Mouse (Mus musculus): ENCODE measurements around the gene Rdh19.
"Not testable (repeated sequence)": the region's sequence is repeated elsewhere in the genome, so short reads cannot be mapped to it uniquely, and the experiment has no call there.

Gene Rdh19

GRCm38 (mm10) chr10:127849628-127850027, at the start of gene Rdh19:
Gene Rdh19, plus strand, starts transcription at chr10:127849928.
- no peak for DNase-seq (ENCODE audit: low spot score)

DNA sequence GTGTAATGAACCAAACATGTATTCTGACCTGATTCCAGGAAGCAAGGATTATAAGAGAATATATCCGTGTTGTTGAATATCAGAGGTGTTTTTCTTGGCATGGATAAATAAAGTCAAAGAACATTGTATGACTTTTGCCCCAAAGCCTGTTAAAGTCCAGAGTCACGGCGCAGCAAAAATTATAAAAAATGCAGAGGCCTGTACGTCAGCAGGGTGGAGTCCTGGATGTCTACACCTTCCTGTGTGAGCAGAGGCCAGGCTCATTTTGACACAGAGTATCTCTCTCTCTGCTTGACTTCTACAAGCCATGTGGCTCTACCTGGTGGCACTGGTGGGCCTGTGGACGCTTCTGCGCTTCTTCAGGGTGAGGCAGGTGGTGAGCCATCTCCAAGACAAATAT, 48.8 kb upstream of the Rdh19 start, which contains the start of gene Rdh16:
Gene Rdh16, plus strand, starts transcription at position 262 of the 400 bp plus-strand sequence.
- DNase-seq (ENCODE audit: low spot score), result no peak

DNA sequence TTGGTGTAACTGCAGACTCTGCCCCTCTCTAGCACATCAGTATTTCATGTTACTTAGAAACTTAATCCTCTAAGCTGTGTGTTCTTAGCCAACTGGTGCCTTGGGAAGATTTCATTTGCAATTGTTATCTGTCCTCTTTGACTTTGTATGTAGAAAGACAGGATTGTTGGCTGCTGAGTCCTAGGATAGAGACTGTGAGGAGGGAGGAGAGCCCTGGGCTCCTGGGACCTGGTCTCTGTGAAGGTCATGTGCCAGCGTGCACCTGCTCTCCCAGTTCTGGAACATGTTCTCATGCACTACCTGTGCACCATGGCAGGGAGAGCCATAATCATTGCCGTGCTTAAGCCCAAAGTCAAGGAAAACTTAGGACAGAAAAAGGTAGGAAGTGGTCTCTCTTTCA, 48.1 kb upstream of the Rdh19 start:
- DNase-seq (ENCODE audit: low spot score), result no peak

GRCm38 (mm10) chr10:127802236-127802635, 47.5 kb upstream of the Rdh19 start:
- no peak for DNase-seq (ENCODE audit: low spot score)

- no peak for DNase-seq (ENCODE audit: low spot score)
These were observed 45.3 kb upstream of the Rdh19 start for GRCm38 (mm10) chr10:127804416-127804815.

DNA sequence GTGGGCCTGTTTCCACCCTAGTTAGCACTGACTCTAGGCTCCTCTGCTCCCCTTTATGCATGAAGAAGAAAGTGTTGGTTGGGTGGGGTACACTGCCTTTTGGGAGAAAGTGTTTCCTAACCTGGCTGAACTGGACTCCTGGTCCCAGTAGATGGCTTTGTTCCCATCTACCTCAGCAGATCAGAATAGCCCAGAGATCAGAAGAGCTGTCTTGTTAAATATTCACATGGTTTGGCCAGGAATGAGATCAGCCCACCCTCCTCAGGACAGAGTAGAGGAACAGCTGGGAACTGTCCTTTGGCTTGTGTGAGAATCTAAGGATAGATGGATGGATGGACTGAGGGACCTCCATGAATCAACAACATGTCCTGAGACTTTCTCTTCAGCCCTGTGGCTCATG, 33.8 kb upstream of the Rdh19 start:
- DNase-seq (ENCODE audit: low spot score), result no peak

GRCm38 (mm10) chr10:127817268-127817910, 32.3 kb upstream of the Rdh19 start:
- not testable (repeated sequence) for DNase-seq (ENCODE audit: low spot score)

DNA sequence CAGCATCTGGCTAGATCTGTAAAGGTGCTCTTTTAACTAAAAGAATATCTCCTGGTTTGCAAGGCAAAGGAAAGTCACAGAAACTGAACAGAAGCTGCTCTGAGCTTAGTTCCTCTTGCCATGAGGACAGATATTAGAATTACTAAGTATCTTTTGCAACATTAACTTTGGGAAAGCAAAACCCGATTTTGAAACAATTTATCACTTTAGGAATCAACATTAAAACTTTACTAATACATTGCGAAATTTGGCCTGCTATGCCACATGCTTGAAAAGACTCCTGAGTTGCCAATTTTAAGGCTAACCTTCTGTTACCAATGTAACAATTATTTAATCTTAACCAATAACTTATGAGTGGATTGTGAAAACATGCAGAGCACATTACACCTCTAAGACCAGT, 27.9 kb upstream of the Rdh19 start:
- not testable (repeated sequence) for DNase-seq (ENCODE audit: low spot score)

GRCm38 (mm10) chr10:127825386-127825785, 24.3 kb upstream of the Rdh19 start:
- DNase-seq (ENCODE audit: low spot score), result no peak

GRCm38 (mm10) chr10:127829121-127829520, 20.6 kb upstream of the Rdh19 start:
- DNase-seq (ENCODE audit: low spot score), result no peak

DNA sequence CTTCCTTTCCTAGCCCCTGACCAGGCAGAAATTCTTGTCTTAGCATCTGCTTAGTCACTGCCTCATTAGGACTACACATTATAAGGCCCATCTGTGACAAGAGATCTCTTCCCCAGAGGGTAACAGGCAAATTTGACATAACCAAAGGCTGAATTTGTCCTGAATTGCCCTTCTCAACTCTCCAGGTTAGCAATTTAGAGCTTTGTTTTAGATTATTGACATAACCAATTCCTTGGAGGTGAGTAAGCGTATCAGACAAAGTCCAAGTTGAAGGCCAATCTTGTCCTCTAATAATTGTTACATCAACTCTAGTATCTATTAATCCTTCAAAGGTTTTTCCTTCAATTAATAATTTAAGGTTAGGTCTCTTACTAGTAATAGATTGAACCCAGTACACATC, 15.5 kb upstream of the Rdh19 start:
- not testable (repeated sequence) for DNase-seq (ENCODE audit: low spot score)

DNA sequence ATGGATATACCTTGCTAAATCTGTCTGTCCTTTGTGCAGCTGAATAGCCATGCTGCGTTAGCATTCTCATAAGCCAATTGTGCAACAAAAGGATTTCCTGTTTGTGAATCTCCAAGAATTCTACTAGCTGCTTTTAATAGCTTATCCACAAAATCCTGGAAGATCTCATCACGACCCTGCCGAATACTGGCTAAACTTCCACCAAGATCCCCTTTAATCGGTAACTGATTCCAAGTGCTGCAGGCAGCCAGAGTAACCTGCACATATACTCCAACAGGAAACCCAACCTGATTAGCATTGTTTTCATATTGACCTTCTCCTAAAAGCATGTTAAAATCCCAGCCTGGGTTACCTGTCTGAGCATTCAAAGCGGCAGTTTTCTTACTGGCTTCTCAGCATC, 14.4 kb upstream of the Rdh19 start:
- peak; percentile 73 for DNase-seq (ENCODE audit: low spot score)

DNA sequence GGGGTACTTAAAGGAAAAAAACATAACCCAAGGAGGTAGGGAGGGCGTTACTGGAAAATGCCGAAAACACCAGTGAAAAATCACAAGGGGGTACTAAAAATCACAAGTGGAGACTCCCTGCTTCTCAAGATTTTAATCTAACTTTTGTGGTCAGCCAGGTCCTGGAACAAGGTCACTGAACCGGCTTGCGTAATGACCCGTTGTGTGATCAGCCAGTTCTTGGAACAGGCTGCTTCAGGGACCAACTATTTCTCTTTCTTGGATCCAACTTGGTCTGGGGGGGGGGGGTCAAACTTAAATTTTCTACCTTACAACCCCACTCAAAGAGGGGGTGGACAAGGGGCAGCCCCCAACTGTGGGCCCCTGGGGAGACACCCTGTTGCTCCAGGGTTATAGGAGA, 11.9 kb upstream of the Rdh19 start:
- peak; percentile 26 for DNase-seq (ENCODE audit: low spot score)

DNA sequence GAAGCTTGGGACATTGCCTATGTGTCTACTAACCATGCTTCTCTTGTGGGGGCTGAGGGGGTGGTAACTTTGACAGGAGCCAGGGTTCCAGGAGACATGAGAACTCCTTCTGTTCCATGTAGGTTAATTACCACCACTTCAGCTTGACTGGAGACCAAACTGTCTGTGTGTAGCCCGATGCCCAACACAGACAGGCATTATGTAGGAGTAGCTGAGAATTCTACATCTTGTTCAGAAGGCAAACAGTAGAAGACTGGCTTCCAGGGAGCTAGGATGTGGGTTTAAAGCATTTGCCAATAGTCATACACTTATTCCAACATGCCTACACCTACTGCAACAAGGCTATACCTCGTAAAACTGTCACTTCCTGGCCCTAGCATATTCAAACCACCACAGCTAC, 11.2 kb upstream of the Rdh19 start:
- DNase-seq (ENCODE audit: low spot score), result no peak

DNA sequence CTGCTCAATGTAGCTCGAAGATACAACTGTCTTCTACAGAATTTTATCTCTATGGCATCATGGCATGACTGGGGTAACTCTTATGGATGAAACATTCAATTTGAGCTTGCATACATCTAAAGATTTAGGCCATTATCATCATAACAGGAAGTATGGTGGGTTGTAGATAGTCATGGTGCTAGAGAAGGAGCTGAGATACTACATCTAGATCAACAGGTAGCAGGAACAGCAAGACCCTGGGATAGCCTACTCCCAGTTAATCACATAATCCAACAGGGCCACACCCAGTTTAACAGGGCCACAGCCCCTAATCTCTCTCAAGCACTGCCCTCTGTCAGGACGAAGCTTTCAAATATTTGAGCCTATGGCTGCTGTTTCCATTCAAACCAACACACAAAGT, 9.0 kb upstream of the Rdh19 start:
- no peak for DNase-seq (ENCODE audit: low spot score)

DNA sequence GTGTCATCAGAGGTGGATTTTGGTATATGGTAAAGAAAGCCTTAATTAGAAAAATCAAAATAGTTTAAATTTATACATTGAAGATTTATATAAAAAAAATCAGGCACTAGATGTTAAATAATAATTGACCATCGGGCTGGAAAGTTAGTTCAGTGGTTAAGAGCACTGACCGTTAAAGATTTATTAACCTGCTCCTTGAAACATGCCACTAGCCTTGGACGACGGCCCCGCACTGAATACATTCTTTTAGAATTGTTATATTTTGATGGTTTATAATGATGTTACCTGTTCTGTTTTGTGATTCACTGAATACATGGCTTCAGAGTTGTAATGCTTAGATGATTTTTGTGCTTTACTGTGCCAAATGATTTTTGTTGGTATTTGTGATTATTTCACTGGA, 3.8 kb upstream of the Rdh19 start:
- not testable (repeated sequence) for DNase-seq (ENCODE audit: low spot score)

DNA sequence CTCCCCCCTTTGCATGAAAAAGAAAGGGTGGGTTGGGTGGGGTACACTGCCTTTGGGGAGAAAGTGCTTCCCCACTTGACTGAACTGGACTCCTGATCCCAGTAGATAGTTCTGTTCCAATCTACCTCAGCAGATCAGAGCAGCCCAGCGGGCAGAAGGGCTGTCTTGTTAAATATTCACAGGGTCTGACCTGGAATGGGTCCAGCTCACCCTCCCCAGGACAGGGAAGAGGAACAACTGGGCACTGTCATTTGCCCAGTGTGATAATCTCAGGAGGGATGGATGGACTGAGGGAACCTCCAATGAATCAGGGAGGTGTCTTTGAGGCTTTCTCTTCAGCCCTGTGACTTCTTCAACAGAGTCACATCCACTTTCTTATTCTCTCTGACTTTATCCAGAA, 1.6 kb upstream of the Rdh19 start:
- DNase-seq (ENCODE audit: low spot score), result no peak

DNA sequence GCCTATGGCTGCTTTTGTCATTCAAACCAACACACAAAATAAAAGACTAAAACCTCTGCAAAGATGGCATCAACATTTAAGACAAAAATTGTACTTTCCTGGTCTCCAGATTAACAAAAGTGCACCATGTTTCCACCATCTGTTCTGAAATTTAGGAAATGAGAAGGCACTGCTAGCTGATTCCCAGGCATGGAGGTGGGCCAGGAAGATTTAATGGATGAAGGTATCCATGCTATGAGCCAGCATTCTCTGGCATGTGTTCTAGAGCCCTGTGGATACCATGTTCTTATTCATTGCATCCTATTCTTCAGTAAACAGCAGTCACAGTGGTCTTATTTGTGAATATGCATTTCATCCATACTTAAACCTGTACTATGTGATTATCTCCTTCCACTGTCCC, 6.6 kb downstream of the Rdh19 start:
- no peak for DNase-seq (ENCODE audit: low spot score)

GRCm38 (mm10) chr10:127864931-127865330, 15.2 kb downstream of the Rdh19 start:
- no peak for DNase-seq (ENCODE audit: low spot score)

GRCm38 (mm10) chr10:127866232-127866631, 16.5 kb downstream of the Rdh19 start, which contains the start of gene Rdh16f2:
Gene Rdh16f2, plus strand, starts transcription at chr10:127866474.
- no peak for DNase-seq (ENCODE audit: low spot score)

DNA sequence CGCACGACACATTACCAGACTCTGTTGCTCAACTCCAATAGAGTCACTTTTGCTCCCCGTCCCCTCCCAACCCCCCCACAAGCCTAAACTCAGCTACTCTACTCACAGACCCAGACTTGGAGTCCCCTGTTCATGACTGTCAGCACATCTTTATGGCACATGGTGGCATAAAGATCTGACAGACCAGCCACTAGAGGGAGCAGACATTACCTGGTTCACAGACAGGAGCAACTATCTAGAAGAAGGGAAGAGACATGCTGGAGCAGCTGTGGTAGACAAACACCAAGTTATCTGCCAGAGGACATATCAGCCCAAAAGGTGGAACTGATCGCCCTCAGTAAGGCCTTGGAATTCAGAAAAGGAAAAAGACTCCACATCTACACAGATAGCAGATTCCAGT, 22.8 kb downstream of the Rdh19 start:
- DNase-seq (ENCODE audit: low spot score), result peak; percentile 43

DNA sequence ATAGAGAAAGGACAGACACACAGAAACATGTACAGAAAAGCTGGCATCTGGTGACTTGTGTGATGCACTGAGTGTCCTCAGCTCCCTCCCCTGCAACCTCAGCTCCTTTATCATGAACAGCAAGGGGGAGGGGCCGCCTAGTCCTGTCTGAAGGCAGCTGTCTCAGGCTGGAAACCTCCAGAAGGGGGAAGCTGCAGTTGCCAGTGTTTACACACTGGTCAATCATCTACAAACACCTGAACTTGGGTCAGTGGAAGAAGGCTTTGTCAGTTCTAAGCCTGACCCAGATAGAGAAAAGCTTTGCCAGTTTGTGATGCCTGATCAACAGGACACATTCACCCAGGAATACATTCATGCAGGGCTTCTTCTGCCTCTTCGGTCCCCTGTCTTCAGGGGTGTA, 28.0 kb downstream of the Rdh19 start:
- peak; percentile 82 for DNase-seq (ENCODE audit: low spot score)

DNA sequence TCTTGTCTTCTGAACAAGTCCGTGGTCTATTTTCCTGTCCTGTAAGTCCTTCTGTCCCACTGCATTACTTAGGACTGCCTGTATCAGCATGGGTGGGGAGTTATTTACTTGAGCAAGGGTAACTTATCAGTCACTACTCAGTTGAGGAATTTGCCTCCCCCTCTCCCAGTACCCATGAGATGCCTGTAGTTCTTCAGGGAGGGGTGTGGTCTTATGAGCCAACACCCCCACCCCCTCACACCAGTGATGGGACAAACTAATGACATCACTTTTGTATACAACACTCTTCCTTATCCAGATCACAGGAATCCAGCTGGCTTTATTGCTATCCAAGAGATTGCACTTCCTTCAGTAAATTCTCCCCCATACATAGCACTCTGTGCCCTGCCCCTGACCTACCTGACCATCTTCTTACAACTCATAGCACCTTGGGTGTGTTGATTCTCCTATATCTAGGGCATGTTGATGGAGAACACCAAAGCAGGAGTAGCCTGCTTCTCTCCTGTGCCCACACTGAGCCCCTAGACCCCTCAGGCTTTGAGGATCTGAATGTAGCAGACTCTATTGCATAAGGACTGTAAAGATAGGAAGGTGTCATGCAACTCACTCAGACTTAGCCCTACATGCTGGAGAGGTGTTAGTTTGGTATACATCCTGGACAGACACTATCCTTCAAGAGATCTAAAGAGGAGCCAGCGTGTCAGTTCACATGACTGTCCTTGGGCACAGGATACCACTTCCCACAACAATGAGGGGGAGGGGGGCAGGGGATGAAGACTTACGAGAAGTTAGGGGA, 28.7 kb downstream of the Rdh19 start:
- DNase-seq (ENCODE audit: low spot score), result peak; percentile 76
